Mouse (Mus musculus) cortical plate, adult 2 months (tissue): Measurements from ENCODE around the gene Vmn1r135. TPM values are rescaled to one million over a fixed set of nuclear protein-coding genes. Genes with fewer than 3 reads are reported as not detected.
"Not testable (repeated sequence)": the region's sequence is repeated elsewhere in the genome, so short reads cannot be mapped to it uniquely, and the experiment has no call there.

Experiments used
- H3K27ac ChIP-seq: fragments of 200-500 bp; 2 replicates; pipeline ENCODE4 v1.5.1; 2012; ENCODE audit warnings: low read length, control low read depth, inconsistent platforms; ENCODE audit not compliant: insufficient read depth
- H3K4me1 ChIP-seq: fragments of 200-500 bp; 2 replicates; pipeline ENCODE4 v1.6.1; 2011; ENCODE audit warnings: low read length; ENCODE audit not compliant: control insufficient read depth, insufficient read depth
- H3K4me3 ChIP-seq: fragments of 200-500 bp; 2 replicates; pipeline ENCODE4 v1.5.1; 2011; ENCODE audit warnings: mild to moderate bottlenecking, low read length, control low read depth; ENCODE audit not compliant: insufficient read depth
- polyA plus RNA-seq: library from polyadenylated mRNA; depleted of rRNA; stranded (reverse); fragments of >200 nt; gene quantifications from 2 replicates; pipeline ENCODE4 v1.2.3, GENCODE M21; 2012; rRNA removed

Gene Vmn1r135
- not detected in 2 replicates for polyA plus RNA-seq

DNA sequence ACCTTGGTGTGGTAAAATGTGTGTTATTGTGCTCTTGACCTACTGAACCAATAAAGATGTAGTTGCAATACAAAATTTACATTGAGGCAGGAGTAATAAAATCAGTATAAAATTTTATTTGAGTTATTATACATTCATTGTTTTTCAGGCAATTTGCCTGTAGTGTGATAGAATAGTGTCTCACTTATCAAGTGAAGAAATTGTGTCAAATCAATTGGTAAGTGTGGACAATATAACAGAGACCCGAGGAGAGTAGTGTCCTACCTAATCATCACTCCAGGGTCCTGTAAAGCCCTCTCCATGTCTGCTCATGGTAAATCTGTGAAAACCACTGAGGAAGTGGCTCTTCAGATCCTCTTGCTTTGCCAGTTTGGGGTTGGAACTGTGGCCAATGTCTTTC, at the start of gene Vmn1r135:
Gene Vmn1r135, plus strand, starts transcription at position 301 of the 400 bp plus-strand sequence.
- not testable (repeated sequence) for H3K4me1 ChIP-seq, H3K27ac ChIP-seq, H3K4me3 ChIP-seq

DNA sequence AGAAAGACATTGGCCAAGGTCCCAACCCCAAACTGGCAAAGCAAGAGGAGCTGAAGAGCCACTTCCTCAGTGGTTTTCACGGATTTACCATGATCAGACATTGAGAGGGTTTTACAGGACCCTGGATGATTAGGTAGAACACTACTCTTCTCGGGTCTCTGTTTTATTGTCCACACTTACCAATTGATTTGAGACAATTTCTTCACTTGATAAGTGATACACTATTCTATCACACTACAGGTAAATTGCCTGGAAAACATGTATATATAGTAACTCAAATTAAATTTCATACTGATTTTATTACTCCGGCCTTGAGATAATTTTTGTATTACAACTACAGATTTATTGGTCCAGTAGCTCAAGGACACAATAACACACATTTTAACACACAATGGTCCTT, 35.5 kb upstream of the Vmn1r135 start, which contains the start of gene Gm4177:
Gene Gm4177, minus strand, starts transcription at position 101 of the 400 bp plus-strand sequence.
- not testable (repeated sequence) for H3K4me3 ChIP-seq, H3K4me1 ChIP-seq, H3K27ac ChIP-seq

DNA sequence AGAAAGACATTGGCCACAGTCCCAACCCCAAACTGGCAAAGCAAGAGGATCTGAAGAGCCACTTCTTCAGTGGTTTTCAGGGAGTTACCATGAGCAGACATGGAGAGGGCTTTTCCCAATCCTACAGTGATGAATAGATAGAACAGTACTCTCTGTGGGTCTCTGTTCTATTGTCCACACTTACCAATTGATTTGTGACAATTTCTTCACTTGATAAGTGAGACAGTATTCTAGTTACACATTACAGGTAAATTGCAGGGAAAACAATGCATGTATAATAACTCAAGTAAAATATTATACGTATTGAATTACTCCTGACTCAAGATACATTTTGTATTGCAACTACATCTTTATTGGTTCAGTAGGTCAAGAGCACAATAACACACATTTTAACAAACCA, 12.0 kb downstream of the Vmn1r135 start, which contains the start of gene Gm5725:
Gene Gm5725, minus strand, starts transcription at position 101 of the 400 bp plus-strand sequence.
- not testable (repeated sequence) for H3K4me1 ChIP-seq, H3K4me3 ChIP-seq, H3K27ac ChIP-seq

Other genes with a start within 250 kb of the Vmn1r135 start
- not detected in 2 replicates for gene Vmn1r132, start 218.3 kb upstream of the Vmn1r135 start, polyA plus RNA-seq
- gene Gm4175, start 70.9 kb upstream of the Vmn1r135 start, polyA plus RNA-seq: not detected in 2 replicates
- not detected in 2 replicates for gene Gm4177, start 35.6 kb upstream of the Vmn1r135 start, polyA plus RNA-seq
- not detected in 2 replicates for gene Gm5725, start 11.9 kb downstream of the Vmn1r135 start, polyA plus RNA-seq
- gene Gm5891, start 88.9 kb downstream of the Vmn1r135 start, polyA plus RNA-seq: not detected in 2 replicates
- gene Vmn1r137, start 162.2 kb downstream of the Vmn1r135 start, polyA plus RNA-seq: not detected in 2 replicates
- gene Vmn1r138, start 196.5 kb downstream of the Vmn1r135 start, polyA plus RNA-seq: not detected in 2 replicates
- not detected in 2 replicates for gene Gm6176, start 224.0 kb downstream of the Vmn1r135 start, polyA plus RNA-seq
- gene Vmn1r139, start 236.7 kb downstream of the Vmn1r135 start, polyA plus RNA-seq: not detected in 2 replicates